Mouse (Mus musculus): Measurements from ENCODE around the gene Zdhhc13. TPM values are rescaled to one million over a fixed set of nuclear protein-coding genes. Genes with fewer than 3 reads are reported as not detected.

Gene Zdhhc13
- 10.1 and 10.5 TPM in 2 replicates for polyA plus RNA-seq (2012; rRNA removed)

DNA sequence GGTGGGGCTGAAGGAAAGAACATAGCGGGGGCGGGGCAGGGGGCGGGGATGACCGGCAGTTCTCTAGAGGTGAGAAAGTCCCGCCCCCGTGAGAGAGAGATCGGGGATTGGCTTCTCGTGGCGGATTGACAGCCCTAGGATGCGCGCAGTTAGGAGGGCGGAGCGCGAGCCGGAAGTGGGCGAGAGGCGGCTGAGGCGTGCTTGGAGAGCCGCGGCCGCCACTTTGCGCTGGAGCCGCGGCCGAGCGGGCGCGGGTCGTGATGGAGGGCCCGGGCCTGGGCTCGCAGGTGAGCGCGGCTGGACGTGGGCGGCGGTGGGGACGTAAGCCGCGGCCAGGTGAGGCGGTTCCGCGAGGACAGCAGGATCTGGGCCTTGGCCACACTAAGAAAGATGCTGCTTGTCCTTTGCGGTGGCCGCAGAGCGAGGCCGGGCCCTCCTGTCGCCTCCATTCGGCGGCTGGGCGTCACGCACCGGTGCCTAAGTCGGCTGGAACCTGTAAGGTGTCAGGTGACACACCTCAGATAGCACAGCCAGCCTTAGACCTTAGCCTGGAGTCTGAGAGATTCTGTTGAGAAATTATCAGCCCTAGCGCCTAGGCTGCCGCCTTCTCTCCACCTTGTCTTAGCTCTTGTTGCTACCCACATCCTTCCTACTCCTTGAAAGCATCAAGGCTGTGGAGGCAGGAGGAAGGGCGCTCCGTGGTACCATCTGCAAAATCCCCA is at the start of gene Zdhhc13:
TSS of gene Zdhhc13 (plus strand) at position 153 of the 722 bp plus-strand sequence.

GRCm38 (mm10) chr7:48847820-48848650 is 59.2 kb downstream of the Zdhhc13 start, which contains the start of gene Csrp3:
TSS of gene Csrp3 (minus strand) at chr7:48848033.

Other genes starting within 250 kb of the Zdhhc13 start
- gene Mrgprb2, start 230.9 kb upstream of the Zdhhc13 start, polyA plus RNA-seq (2012; rRNA removed), result 0.07 TPM in 1 of 2 replicates, not detected in the other
- gene Mrgprb3, start 145.2 kb upstream of the Zdhhc13 start, polyA plus RNA-seq (2012; rRNA removed), result not detected in 2 replicates
- not detected in 2 replicates for gene Csrp3, start 59.0 kb downstream of the Zdhhc13 start, polyA plus RNA-seq (2012; rRNA removed)
- 1.8 and 3.0 TPM in 2 replicates for gene E2f8, start 92.6 kb downstream of the Zdhhc13 start, polyA plus RNA-seq (2012; rRNA removed)
- gene Nav2, start 119.7 kb downstream of the Zdhhc13 start, polyA plus RNA-seq (2012; rRNA removed), result 17.6 and 17.8 TPM in 2 replicates